Mouse (Mus musculus): ENCODE data around the gene Dbil5. TPM values are rescaled to one million over a fixed set of nuclear protein-coding genes. Genes with fewer than 3 reads are reported as not detected.

Dbil5 gene
- polyA plus RNA-seq (2012; rRNA removed): 0.41 TPM in 1 of 2 replicates, not detected in the other

DNA sequence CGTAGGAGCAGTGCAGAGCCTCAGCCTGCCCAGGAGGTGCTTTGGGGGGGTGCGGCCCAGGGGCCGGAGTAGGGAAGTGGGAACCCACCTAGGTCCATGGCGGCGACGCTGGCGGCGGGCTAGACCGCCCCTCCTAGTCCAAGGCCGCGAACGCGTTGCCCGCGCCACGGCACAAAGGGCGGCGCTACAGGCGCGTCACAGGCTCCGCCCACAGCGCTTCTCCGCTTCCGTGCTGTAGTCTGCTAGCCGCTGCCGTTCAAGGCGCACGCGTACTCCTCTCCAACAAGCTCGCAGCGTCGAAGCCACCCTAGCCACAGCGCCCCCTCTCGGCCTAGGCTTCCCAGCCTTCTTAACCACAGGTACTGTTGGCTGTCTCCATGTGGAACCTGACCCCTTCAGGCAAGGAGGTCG, at the start of gene Dbil5, which contains the start of gene Gemin4:
TSS of gene Dbil5 (plus strand) at position 219 of the 411 bp plus-strand sequence.
TSS of gene Gemin4 (minus strand) at position 275 of the 411 bp plus-strand sequence.

DNA sequence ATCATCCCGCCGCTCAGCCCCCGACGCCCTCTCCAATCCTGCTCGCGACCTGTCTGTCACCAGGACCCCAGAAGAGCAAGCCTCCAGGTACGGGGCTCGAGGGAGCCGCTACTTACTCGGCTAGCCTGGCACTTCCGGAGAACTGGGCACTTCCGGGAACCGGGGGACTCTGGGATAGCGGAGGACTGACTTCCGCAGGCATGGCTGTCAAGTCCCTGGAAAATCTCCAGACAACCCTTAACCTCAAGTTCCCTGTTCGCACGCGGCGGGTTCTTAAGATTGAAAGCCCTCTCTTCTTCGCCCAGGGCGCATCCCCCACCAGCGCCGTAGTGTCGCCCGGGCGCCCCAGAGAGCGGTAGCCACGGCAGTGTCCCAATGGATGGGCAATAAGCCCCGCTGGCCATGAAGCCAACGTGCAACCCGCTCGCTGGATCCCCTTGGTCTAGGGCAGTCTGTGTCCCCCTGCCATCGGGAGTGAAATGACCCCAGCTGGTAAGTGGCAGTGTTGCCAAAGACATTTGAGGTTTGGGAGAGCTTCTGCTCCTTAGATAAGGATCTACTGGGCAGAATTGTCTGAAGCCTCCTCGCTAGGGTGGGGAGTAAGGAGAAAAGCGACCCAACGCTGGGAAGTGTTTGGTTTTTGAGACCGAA, 37.8 kb upstream of the Dbil5 start, which contains the start of the genes Vps53 and Fam57a:
TSS of gene Vps53 (minus strand) at position 153 of the 651 bp plus-strand sequence.
TSS of gene Fam57a (plus strand) at position 177 of the 651 bp plus-strand sequence.

DNA sequence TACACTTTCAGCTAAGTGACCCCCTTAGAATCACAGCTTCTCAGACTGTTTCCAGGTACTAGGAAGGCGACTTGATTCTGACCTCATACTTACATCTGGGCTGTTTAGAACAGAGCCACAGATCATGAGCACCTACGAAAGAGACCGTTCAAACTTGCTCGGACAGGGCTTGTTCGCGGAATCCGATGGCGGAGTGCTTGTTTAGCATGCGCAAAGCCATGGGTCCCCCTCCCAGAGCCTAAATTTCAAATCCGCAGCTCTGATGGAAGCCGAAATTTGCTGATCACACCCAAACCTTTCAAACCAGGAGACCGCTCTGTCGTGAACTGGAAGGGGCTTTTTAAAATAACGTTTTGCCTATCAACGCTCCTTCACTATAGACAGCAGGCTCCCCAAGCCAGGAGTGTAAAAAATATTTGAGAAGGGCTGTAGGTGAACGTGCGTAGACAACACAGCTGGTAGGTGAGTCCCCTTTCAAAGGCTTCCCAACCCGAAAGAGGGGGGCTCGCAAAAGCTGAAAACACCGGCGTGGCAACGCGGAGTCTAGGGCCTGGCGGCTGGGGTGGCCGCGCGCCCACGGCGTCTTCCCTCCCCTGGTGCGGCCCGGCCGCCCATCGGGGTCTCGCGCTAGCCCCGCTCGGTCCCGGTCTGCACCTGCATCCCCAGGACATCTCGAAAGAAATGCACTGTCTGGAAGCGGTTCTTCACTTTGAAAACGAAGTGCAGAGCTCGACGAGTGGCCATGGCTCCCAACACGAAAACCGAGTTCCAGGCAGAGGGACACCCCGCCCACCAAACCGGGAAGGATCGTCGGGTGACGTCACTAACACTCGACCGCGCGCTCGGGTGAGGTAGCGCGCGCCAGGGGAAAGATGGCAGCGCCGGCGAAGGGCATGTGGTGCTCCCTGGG, 25.7 kb downstream of the Dbil5 start, which contains the start of the genes Mrm3 and Glod4:
TSS of gene Mrm3 (plus strand) at position 815 of the 910 bp plus-strand sequence.
TSS of gene Glod4 (minus strand) at position 825 of the 910 bp plus-strand sequence.

Other genes with a start within 250 kb of the Dbil5 start
- 12.4 and 14.0 TPM in 2 replicates for gene 1700016K19Rik, start 217.7 kb upstream of the Dbil5 start, polyA plus RNA-seq (2012; rRNA removed)
- 16.5 and 18.0 TPM in 2 replicates for gene Rflnb, start 189.8 kb upstream of the Dbil5 start, polyA plus RNA-seq (2012; rRNA removed)
- 20.5 and 23.7 TPM in 2 replicates for gene Vps53, start 38.0 kb upstream of the Dbil5 start, polyA plus RNA-seq (2012; rRNA removed)
- gene Fam57a, start 37.9 kb upstream of the Dbil5 start, polyA plus RNA-seq (2012; rRNA removed): 26.9 and 43.1 TPM in 2 replicates
- 12.7 and 15.4 TPM in 2 replicates for gene Gemin4, start 56 bp downstream of the Dbil5 start, polyA plus RNA-seq (2012; rRNA removed)
- 7.4 and 8.3 TPM in 2 replicates for gene Mrm3, start 26.1 kb downstream of the Dbil5 start, polyA plus RNA-seq (2012; rRNA removed)
- 2.7 and 4.1 TPM in 2 replicates for gene Glod4, start 26.1 kb downstream of the Dbil5 start, polyA plus RNA-seq (2012; rRNA removed)
- 47.3 and 48.6 TPM in 2 replicates for gene Nxn, start 181.5 kb downstream of the Dbil5 start, polyA plus RNA-seq (2012; rRNA removed)
- gene Timm22, start 189.3 kb downstream of the Dbil5 start, polyA plus RNA-seq (2012; rRNA removed): 23.4 and 27.6 TPM in 2 replicates